Mouse (Mus musculus) heart, postnatal 0 days (tissue): Measurements from ENCODE around the gene Ano6.

Experiments
- CTCF ChIP-seq: IDR thresholded peaks from 2 replicates; pipeline ENCODE4 v1.5.1; 2016; ENCODE audit warnings: antibody characterized with exemption, control low read depth, low read depth
- EP300 ChIP-seq: IDR thresholded peaks from 2 replicates; pipeline ENCODE4 v1.6.1; 2016; ENCODE audit warnings: antibody characterized with exemption, low read depth

GRCm38 (mm10) chr15:95849513-95850411, 59.1 kb downstream of the Ano6 start:
- TF ChIP-seq CTCF = no peak
- TF ChIP-seq EP300 = no peak
